Mouse (Mus musculus) forebrain, embryonic 14.5 days (tissue): Measurements from ENCODE around the gene Gm49416. TPM values are rescaled to one million over a fixed set of nuclear protein-coding genes. Genes with fewer than 3 reads are reported as not detected.

ENCODE experiments used
- ATAC-seq: fragments of 200-750 bp; cut with Nextera tagmentation; 2 replicates; pipeline ENCODE4 v1.8.0; 2017; ENCODE audit warnings: mild to moderate bottlenecking, moderate library complexity
- DNase-seq: peaks from one replicate; pipeline ENCODE4 v3.0.0-alpha.2; 2015; ENCODE audit warnings: low spot score
- H3K27ac ChIP-seq: fragments of 300-500 bp; sonication (generic); 2 replicates; pipeline ENCODE4 v1.5.1; 2014; ENCODE audit warnings: low read depth, mild to moderate bottlenecking, control low read depth, low read length, moderate library complexity
- H3K27me3 ChIP-seq: fragments of 300-500 bp; sonication (generic); replicated peaks from 2 replicates; pipeline ENCODE4 v1.6.1; 2014; ENCODE audit warnings: low read length, control low read depth, mixed read lengths; ENCODE audit not compliant: control insufficient read depth, insufficient read depth
- H3K36me3 ChIP-seq: fragments of 300-500 bp; sonication (generic); 2 replicates; pipeline ENCODE4 v1.6.1; 2014; ENCODE audit warnings: low read length, control low read depth; ENCODE audit not compliant: control insufficient read depth, insufficient read depth
- H3K4me1 ChIP-seq: fragments of 300-500 bp; sonication (generic); 2 replicates; pipeline ENCODE4 v1.6.1; 2014; ENCODE audit warnings: antibody characterized with exemption, low read length, control low read depth; ENCODE audit not compliant: control insufficient read depth, insufficient read depth
- H3K4me2 ChIP-seq: fragments of 300-500 bp; sonication (generic); 2 replicates; pipeline ENCODE4 v1.6.1; 2014; ENCODE audit warnings: mild to moderate bottlenecking, control low read depth, low read length
- H3K4me3 ChIP-seq: fragments of 300-500 bp; sonication (generic); 2 replicates; pipeline ENCODE4 v1.5.1; 2014; ENCODE audit warnings: low read depth, low read length, control low read depth
- H3K9ac ChIP-seq: fragments of 300-500 bp; sonication (generic); 2 replicates; pipeline ENCODE4 v1.6.1; 2014; ENCODE audit warnings: mild to moderate bottlenecking, low read length, control low read depth, moderate library complexity
- H3K9me3 ChIP-seq: fragments of 300-500 bp; sonication (generic); replicated peaks from 2 replicates; pipeline ENCODE4 v1.6.1; 2016; ENCODE audit warnings: low read length, control low read depth, mixed read lengths; ENCODE audit not compliant: control insufficient read depth
- WGBS: fragments of 180-500 bp; shearing (Covaris S2); extraction: QIAGEN DNeasy Blood & Tissue Kit; methylation state at CpG from one replicate; pipeline ENCODE4 v1.1.7; 2014; 5-methylcytosine and 5-hydroxymethylcytosine counted together
- polyA plus RNA-seq: library from polyadenylated mRNA; unstranded; fragments of >200 nt; fragmentation: Nextera tagmentation; extraction: Ambion mirVana; gene quantifications from 2 replicates; pipeline ENCODE4 v1.2.1, GENCODE M21; 2014

Gene Gm49416
- polyA plus RNA-seq, 1 experiment from 2014 or later, result not detected

- Histone ChIP-seq H3K4me1 (peaks cover 7% of the 10 kb centered on the region), H3K27me3 (no peaks in the 10 kb centered on the region), H3K27ac (peak within 1 kb of the TSS; percentile 48; the same call in 1 of the 2 replicates), H3K9me3 (no peaks in the 10 kb centered on the region), H3K4me2 (peak within 1 kb of the TSS; percentile 95), H3K36me3 (peaks cover 31% of the 10 kb centered on the region), H3K9ac (peak within 1 kb of the TSS; percentile 95), H3K4me3 (peak within 1 kb of the TSS; percentile 96)
- 2% methylated on average over 59 of the region's 59 CpGs for WGBS
- peak; percentile 98 for ATAC-seq
- peak; percentile 97 for DNase-seq
Observed at GRCm38 (mm10) chr19:8871267-8872186, 17.2 kb upstream of the Gm49416 start, which contains the start of gene Ubxn1. Ubxn1 (plus strand) TSS chr19:8871496.

GRCm38 (mm10) chr19:8872266-8872840, 16.4 kb upstream of the Gm49416 start:
- H3K36me3 ChIP-seq, result peaks cover 38% of the 10 kb centered on the region
- H3K4me3 ChIP-seq, result peak overlapping the region; percentile 96
- ATAC-seq, result no peak
- 82% methylated on average over 10 of the region's 10 CpGs for WGBS
- no peaks in the 10 kb centered on the region for H3K27me3 ChIP-seq
- peak overlapping the region; percentile 95 for H3K9ac ChIP-seq
- H3K4me1 ChIP-seq, result peaks cover 7% of the 10 kb centered on the region
- H3K27ac ChIP-seq, result no peak overlapping the region
- peak overlapping the region; percentile 95 for H3K4me2 ChIP-seq
- H3K9me3 ChIP-seq, result no peaks in the 10 kb centered on the region
- DNase-seq, result no peak

GRCm38 (mm10) chr19:8875031-8875430, 13.7 kb upstream of the Gm49416 start:
- no peak overlapping the region for H3K27ac ChIP-seq
- H3K9ac ChIP-seq, result no peak overlapping the region
- H3K4me3 ChIP-seq, result no peak overlapping the region
- H3K4me2 ChIP-seq, result no peak overlapping the region
- peaks cover 7% of the 10 kb centered on the region for H3K4me1 ChIP-seq
- no peaks in the 10 kb centered on the region for H3K9me3 ChIP-seq
- ATAC-seq (no peak), DNase-seq (no peak)
- 94% methylated on average over 7 of the region's 7 CpGs for WGBS
- H3K27me3 ChIP-seq, result no peaks in the 10 kb centered on the region
- H3K36me3 ChIP-seq, result peaks cover 48% of the 10 kb centered on the region

- H3K4me2 ChIP-seq, result peak within 1 kb of the TSS; percentile 94
- H3K4me3 ChIP-seq, result peak within 1 kb of the TSS; percentile 67
- 0 out of 2 replicates have a peak, but pooled peaks cover 3% of the 10 kb centered on the region for H3K4me1 ChIP-seq
- H3K9ac ChIP-seq, result peak within 1 kb of the TSS; percentile 83
- under 1% methylated on average over 42 of the region's 42 CpGs for WGBS
- no peaks in the 10 kb centered on the region for H3K27me3 ChIP-seq
- H3K36me3 ChIP-seq, result peaks cover 25% of the 10 kb centered on the region
- peak within 1 kb of the TSS; percentile 61 for H3K27ac ChIP-seq
- DNase-seq (peak; percentile 92), ATAC-seq (peak; percentile 98)
- no peaks in the 10 kb centered on the region for H3K9me3 ChIP-seq
Observed at GRCm38 (mm10) chr19:8880311-8881033, 8.3 kb upstream of the Gm49416 start, which contains the start of gene Uqcc3. Uqcc3 (minus strand) TSS chr19:8880923.

GRCm38 (mm10) chr19:8881034-8881392, 7.7 kb upstream of the Gm49416 start:
- Histone ChIP-seq H3K4me3 (peak overlapping the region; percentile 67), H3K4me2 (peak overlapping the region; percentile 94), H3K9me3 (no peaks in the 10 kb centered on the region), H3K36me3 (peaks cover 22% of the 10 kb centered on the region), H3K4me1 (0 out of 2 replicates have a peak, but pooled peaks cover 3% of the 10 kb centered on the region), H3K27ac (no peak overlapping the region), H3K27me3 (no peaks in the 10 kb centered on the region), H3K9ac (peak overlapping the region; percentile 83)
- no peak for ATAC-seq
- no peak for DNase-seq
- WGBS, result 20% methylated on average over 3 of the region's 3 CpGs

- no peak for DNase-seq
- Histone ChIP-seq H3K4me1 (peaks cover 7% of the 10 kb centered on the region; the same call in 1 of the 2 replicates), H3K36me3 (no peaks in the 10 kb centered on the region), H3K9me3 (no peaks in the 10 kb centered on the region), H3K27ac (no peak within 1 kb of the TSS), H3K4me3 (no peak within 1 kb of the TSS), H3K4me2 (no peak within 1 kb of the TSS), H3K27me3 (no peaks in the 10 kb centered on the region), H3K9ac (no peak within 1 kb of the TSS)
- 73% methylated on average over 3 of the region's 3 CpGs for WGBS
- no peak for ATAC-seq
Observed at GRCm38 (mm10) chr19:8883616-8884015, 5.1 kb upstream of the Gm49416 start, which contains the start of the genes Lbhd1 and Gm49403. Lbhd1 (plus strand) TSS chr19:8883732. Gm49403 (plus strand) TSS chr19:8883930.

- ATAC-seq, result no peak
- H3K27ac ChIP-seq, result no peak overlapping the region
- no peaks in the 10 kb centered on the region for H3K27me3 ChIP-seq
- H3K4me3 ChIP-seq, result no peak overlapping the region
- DNase-seq, result no peak
- H3K9me3 ChIP-seq, result no peaks in the 10 kb centered on the region
- H3K4me1 ChIP-seq, result peaks cover 9% of the 10 kb centered on the region; the same call in 1 of the 2 replicates
- H3K9ac ChIP-seq, result peak overlapping the region; percentile 77
- WGBS, result 58% methylated on average over 1 of the region's 1 CpGs
- peaks cover 7% of the 10 kb centered on the region; the same call in 1 of the 2 replicates for H3K36me3 ChIP-seq
- H3K4me2 ChIP-seq, result peak overlapping the region; percentile 76; the same call in 1 of the 2 replicates
Observed at GRCm38 (mm10) chr19:8886916-8887584, 1.7 kb upstream of the Gm49416 start.
